Mouse (Mus musculus) forebrain, embryonic 13.5 days (tissue): ENCODE data around the gene Angptl7. TPM values are rescaled to one million over a fixed set of nuclear protein-coding genes. Genes with fewer than 3 reads are reported as not detected.

Experiments
- ATAC-seq: fragments of 200-750 bp; cut with Nextera tagmentation; 2 replicates; pipeline ENCODE4 v1.8.0; 2017
- H3K27ac ChIP-seq: fragments of 300-500 bp; sonication (generic); 2 replicates; pipeline ENCODE4 v1.5.1; 2015; ENCODE audit warnings: inconsistent platforms, mild to moderate bottlenecking, moderate library complexity
- H3K27me3 ChIP-seq: fragments of 300-500 bp; sonication (generic); 2 replicates; pipeline ENCODE4 v1.6.1; 2015; ENCODE audit warnings: mild to moderate bottlenecking, inconsistent platforms
- H3K36me3 ChIP-seq: fragments of 300-500 bp; sonication (generic); 2 replicates; pipeline ENCODE4 v1.6.1; 2015; ENCODE audit warnings: mild to moderate bottlenecking, inconsistent platforms; ENCODE audit not compliant: poor library complexity, severe bottlenecking
- H3K4me1 ChIP-seq: fragments of 300-500 bp; sonication (generic); 2 replicates; pipeline ENCODE4 v1.6.1; 2015; ENCODE audit warnings: inconsistent platforms
- H3K4me2 ChIP-seq: fragments of 300-500 bp; sonication (generic); 2 replicates; pipeline ENCODE4 v1.6.1; 2015; ENCODE audit warnings: inconsistent platforms, mild to moderate bottlenecking, moderate library complexity
- H3K4me3 ChIP-seq: fragments of 300-500 bp; sonication (generic); 2 replicates; pipeline ENCODE4 v1.5.1; 2015; ENCODE audit warnings: mild to moderate bottlenecking, inconsistent platforms
- H3K9ac ChIP-seq: fragments of 300-500 bp; sonication (generic); 2 replicates; pipeline ENCODE4 v1.6.1; 2015; ENCODE audit warnings: mild to moderate bottlenecking, inconsistent platforms
- H3K9me3 ChIP-seq: fragments of 300-500 bp; sonication (generic); replicated peaks from 2 replicates; pipeline ENCODE4 v1.6.1; 2016; ENCODE audit warnings: inconsistent platforms
- WGBS: fragments of 180-500 bp; shearing (Covaris S2); methylation state at CpG from one replicate; pipeline ENCODE4 v1.1.7; 2015; 5-methylcytosine and 5-hydroxymethylcytosine counted together
- polyA plus RNA-seq: library from polyadenylated mRNA; unstranded; fragments of >200 nt; fragmentation: Nextera tagmentation; extraction: Ambion mirVana; gene quantifications from 2 replicates; pipeline ENCODE4 v1.2.1, GENCODE M21; 2015

The Angptl7 gene
- polyA plus RNA-seq, 1 experiment from 2014 or later: 0.41 TPM

- no peaks in the 10 kb centered on the region for H3K27me3 ChIP-seq
- H3K36me3 ChIP-seq: peaks cover 90% of the 10 kb centered on the region
- 71% methylated on average over 6 of the region's 6 CpGs for WGBS
- no peak; the same call in 1 of the 2 replicates for ATAC-seq
- H3K4me3 ChIP-seq: no peak overlapping the region
- H3K4me2 ChIP-seq: no peak overlapping the region
- no peak overlapping the region for H3K27ac ChIP-seq
- H3K4me1 ChIP-seq: peaks cover 2% of the 10 kb centered on the region
- no peaks in the 10 kb centered on the region for H3K9me3 ChIP-seq
- no peak overlapping the region for H3K9ac ChIP-seq
Measured at GRCm38 (mm10) chr4:148490502-148490901, 9.8 kb downstream of the Angptl7 start.

GRCm38 (mm10) chr4:148487841-148488240 lies 12.4 kb downstream of the Angptl7 start:
- WGBS: 70% methylated on average over 2 of the region's 2 CpGs
- H3K27me3 ChIP-seq: no peaks in the 10 kb centered on the region
- H3K9me3 ChIP-seq: no peaks in the 10 kb centered on the region
- no peaks in the 10 kb centered on the region; the same call in 1 of the 2 replicates for H3K4me1 ChIP-seq
- peaks cover 98% of the 10 kb centered on the region for H3K36me3 ChIP-seq
- H3K4me3 ChIP-seq: no peak overlapping the region
- no peak overlapping the region for H3K27ac ChIP-seq
- ATAC-seq: no peak
- no peak overlapping the region for H3K4me2 ChIP-seq
- H3K9ac ChIP-seq: no peak overlapping the region

GRCm38 (mm10) chr4:148484511-148484910 lies 15.7 kb downstream of the Angptl7 start:
- Histone ChIP-seq H3K27me3 (no peaks in the 10 kb centered on the region), H3K9me3 (no peaks in the 10 kb centered on the region), H3K36me3 (peaks cover 98% of the 10 kb centered on the region), H3K27ac (no peak overlapping the region), H3K4me3 (no peak overlapping the region), H3K9ac (no peak overlapping the region), H3K4me2 (no peak overlapping the region), H3K4me1 (no peaks in the 10 kb centered on the region)
- 96% methylated on average over 12 of the region's 12 CpGs for WGBS
- ATAC-seq: no peak

GRCm38 (mm10) chr4:148481557-148482168 lies 18.6 kb downstream of the Angptl7 start:
- no peaks in the 10 kb centered on the region for H3K27me3 ChIP-seq
- no peak overlapping the region for H3K9ac ChIP-seq
- no peak for ATAC-seq
- H3K36me3 ChIP-seq: peaks cover 98% of the 10 kb centered on the region
- no peak overlapping the region for H3K4me2 ChIP-seq
- H3K9me3 ChIP-seq: no peaks in the 10 kb centered on the region
- 93% methylated on average over 2 of the region's 2 CpGs for WGBS
- H3K4me3 ChIP-seq: no peak overlapping the region
- H3K27ac ChIP-seq: no peak overlapping the region
- no peaks in the 10 kb centered on the region for H3K4me1 ChIP-seq

- no peak overlapping the region for H3K9ac ChIP-seq
- no peak overlapping the region for H3K4me2 ChIP-seq
- H3K27ac ChIP-seq: no peak overlapping the region
- H3K36me3 ChIP-seq: peaks cover 98% of the 10 kb centered on the region
- H3K9me3 ChIP-seq: no peaks in the 10 kb centered on the region
- no peaks in the 10 kb centered on the region for H3K27me3 ChIP-seq
- H3K4me3 ChIP-seq: no peak overlapping the region
- WGBS: 94% methylated on average over 2 of the region's 2 CpGs
- H3K4me1 ChIP-seq: no peaks in the 10 kb centered on the region
- ATAC-seq: no peak
Measured at GRCm38 (mm10) chr4:148480245-148480644, 20.0 kb downstream of the Angptl7 start.

GRCm38 (mm10) chr4:148473496-148473895 lies 26.8 kb downstream of the Angptl7 start:
- peaks cover 96% of the 10 kb centered on the region for H3K36me3 ChIP-seq
- H3K9ac ChIP-seq: no peak overlapping the region
- H3K27me3 ChIP-seq: no peaks in the 10 kb centered on the region
- no peak overlapping the region for H3K4me3 ChIP-seq
- H3K9me3 ChIP-seq: no peaks in the 10 kb centered on the region
- WGBS: 75% methylated on average over 5 of the region's 5 CpGs
- H3K4me1 ChIP-seq: no peaks in the 10 kb centered on the region
- ATAC-seq: no peak
- no peak overlapping the region for H3K27ac ChIP-seq
- no peak overlapping the region for H3K4me2 ChIP-seq

DNA sequence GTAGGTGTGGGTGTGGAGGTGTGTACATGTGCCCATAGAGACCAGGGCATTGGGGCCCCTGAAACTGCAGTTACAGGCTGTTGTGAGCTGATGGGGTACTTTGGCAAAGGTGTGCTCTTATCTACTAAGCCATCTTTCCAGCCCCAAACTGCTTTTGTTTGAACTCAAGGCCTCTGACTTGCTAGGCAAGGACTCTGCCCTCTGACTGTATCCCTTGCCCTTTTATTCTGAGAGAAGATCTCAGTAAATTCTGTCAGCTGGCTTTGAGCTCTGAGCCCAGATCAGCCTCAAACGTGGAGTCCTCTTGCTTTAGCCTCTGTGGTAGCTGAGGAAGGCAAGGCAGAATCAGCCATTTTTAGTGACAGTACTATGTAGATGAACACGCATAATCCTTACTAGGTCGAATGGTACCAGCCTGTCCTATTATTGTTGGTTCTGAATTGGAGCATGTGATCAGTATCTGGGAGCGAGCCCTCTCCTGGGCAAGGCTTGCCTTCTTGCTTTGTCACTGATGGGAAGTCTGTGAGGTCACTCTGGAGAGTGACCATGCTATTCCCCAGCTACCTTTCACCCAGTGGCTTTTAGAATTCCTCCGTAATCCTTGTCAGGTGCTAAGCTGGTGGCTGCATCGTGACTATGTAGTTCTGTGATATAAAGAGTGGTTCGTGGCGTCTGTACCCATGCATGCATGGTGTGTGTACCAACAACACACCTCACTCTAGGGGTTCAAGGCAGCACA lies 27.7 kb downstream of the Angptl7 start:
- Histone ChIP-seq H3K4me1 (no peaks in the 10 kb centered on the region), H3K4me2 (no peak overlapping the region), H3K27me3 (no peaks in the 10 kb centered on the region), H3K9me3 (no peaks in the 10 kb centered on the region), H3K4me3 (no peak overlapping the region), H3K9ac (no peak overlapping the region), H3K36me3 (peaks cover 98% of the 10 kb centered on the region), H3K27ac (no peak overlapping the region)
- ATAC-seq: no peak
- 90% methylated on average over 8 of the region's 8 CpGs for WGBS

- no peak for ATAC-seq
- H3K4me3 ChIP-seq: no peak overlapping the region
- H3K9me3 ChIP-seq: no peaks in the 10 kb centered on the region
- H3K4me2 ChIP-seq: no peak overlapping the region
- no peak overlapping the region for H3K9ac ChIP-seq
- no peak overlapping the region for H3K27ac ChIP-seq
- H3K36me3 ChIP-seq: peaks cover 97% of the 10 kb centered on the region
- no peaks in the 10 kb centered on the region for H3K4me1 ChIP-seq
- 80% methylated on average over 10 of the region's 10 CpGs for WGBS
- no peaks in the 10 kb centered on the region for H3K27me3 ChIP-seq
Measured at GRCm38 (mm10) chr4:148471363-148471806, 28.9 kb downstream of the Angptl7 start.

GRCm38 (mm10) chr4:148469487-148470252 lies 30.6 kb downstream of the Angptl7 start:
- Histone ChIP-seq H3K36me3 (peaks cover 97% of the 10 kb centered on the region), H3K4me1 (no peaks in the 10 kb centered on the region), H3K27ac (no peak overlapping the region), H3K4me3 (no peak overlapping the region), H3K9me3 (no peaks in the 10 kb centered on the region), H3K9ac (no peak overlapping the region), H3K4me2 (no peak overlapping the region), H3K27me3 (no peaks in the 10 kb centered on the region)
- no peak for ATAC-seq
- 90% methylated on average over 11 of the region's 11 CpGs for WGBS

DNA sequence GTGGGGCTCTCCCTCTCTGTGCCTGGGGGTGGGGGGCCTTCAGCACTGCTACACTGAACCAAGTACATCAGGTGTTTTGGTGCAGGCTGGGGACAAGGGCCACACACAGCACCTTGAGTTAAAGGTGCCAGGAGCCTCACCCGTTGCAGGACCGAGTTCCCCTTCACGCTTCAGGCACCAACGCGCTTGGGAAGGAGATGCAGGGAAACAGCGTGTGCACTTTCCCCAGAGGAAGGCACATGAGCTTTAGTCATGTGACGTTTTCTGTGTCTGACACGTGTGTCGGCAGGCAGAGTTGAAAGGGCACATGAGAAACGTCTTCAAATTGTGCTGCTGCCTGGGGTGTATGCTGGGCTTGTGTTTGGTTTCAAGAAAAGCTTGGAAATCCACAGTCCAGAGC lies 31.9 kb downstream of the Angptl7 start:
- H3K27me3 ChIP-seq: no peaks in the 10 kb centered on the region
- 93% methylated on average over 10 of the region's 10 CpGs for whole genome bisulfite sequencing
- H3K4me3 ChIP-seq: no peak overlapping the region
- H3K27ac ChIP-seq: no peak overlapping the region
- no peak overlapping the region for H3K4me2 ChIP-seq
- no peak for ATAC-seq
- H3K36me3 ChIP-seq: peaks cover 99% of the 10 kb centered on the region
- no peaks in the 10 kb centered on the region for H3K4me1 ChIP-seq
- no peaks in the 10 kb centered on the region for H3K9me3 ChIP-seq
- no peak overlapping the region for H3K9ac ChIP-seq

DNA sequence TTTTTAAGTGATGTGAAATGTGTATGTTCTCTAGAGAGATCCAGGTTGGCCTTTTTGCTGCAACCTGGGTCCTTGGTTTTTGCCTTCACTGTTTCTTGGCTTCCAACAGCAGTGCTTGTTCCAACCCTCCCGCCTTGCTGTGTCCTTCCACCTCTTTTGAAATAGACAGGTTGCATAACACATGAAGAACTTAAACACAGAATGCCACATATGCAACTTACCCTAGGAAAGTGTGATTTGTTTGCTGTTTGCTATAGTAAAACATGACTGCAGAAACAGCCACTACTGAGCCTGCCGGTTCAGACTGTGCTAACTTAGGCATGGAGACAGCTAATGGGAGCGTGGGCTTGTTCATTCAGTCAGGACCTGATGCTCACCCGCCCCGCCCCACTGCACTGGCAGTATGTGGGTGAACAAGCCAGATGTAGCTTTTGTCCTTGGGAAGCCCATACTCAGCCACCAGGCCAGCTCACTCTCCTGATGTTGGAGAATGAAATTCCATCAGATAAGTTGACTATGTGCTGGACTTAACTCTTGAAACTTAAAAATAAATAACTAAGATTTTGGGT lies 33.7 kb downstream of the Angptl7 start:
- H3K4me2 ChIP-seq: no peak overlapping the region
- no peak for ATAC-seq
- 97% methylated on average over 5 of the region's 5 CpGs for WGBS
- H3K4me1 ChIP-seq: no peaks in the 10 kb centered on the region
- H3K27ac ChIP-seq: no peak overlapping the region
- H3K9ac ChIP-seq: no peak overlapping the region
- no peaks in the 10 kb centered on the region for H3K9me3 ChIP-seq
- peaks cover 99% of the 10 kb centered on the region for H3K36me3 ChIP-seq
- H3K27me3 ChIP-seq: no peaks in the 10 kb centered on the region
- no peak overlapping the region for H3K4me3 ChIP-seq

GRCm38 (mm10) chr4:148464869-148465268 lies 35.4 kb downstream of the Angptl7 start:
- WGBS: 93% methylated on average over 12 of the region's 12 CpGs
- ATAC-seq: no peak
- H3K4me1 ChIP-seq: peaks cover 11% of the 10 kb centered on the region; the same call in 1 of the 2 replicates
- no peak overlapping the region for H3K4me2 ChIP-seq
- peaks cover 98% of the 10 kb centered on the region for H3K36me3 ChIP-seq
- no peak overlapping the region for H3K27ac ChIP-seq
- no peak overlapping the region for H3K4me3 ChIP-seq
- no peak overlapping the region for H3K9ac ChIP-seq
- H3K9me3 ChIP-seq: no peaks in the 10 kb centered on the region
- H3K27me3 ChIP-seq: no peaks in the 10 kb centered on the region
